Mouse (Mus musculus) stomach, postnatal 0 days (tissue): ENCODE data around the gene Ncam1. TPM values are rescaled to one million over a fixed set of nuclear protein-coding genes. Genes with fewer than 3 reads are reported as not detected.

Source experiments
- ATAC-seq: fragments of 200-750 bp; cut with Nextera tagmentation; 2 replicates; pipeline ENCODE4 v1.8.0; 2017; ENCODE audit not compliant: low FRiP score, low TSS enrichment
- DNase-seq: peaks from one replicate; pipeline ENCODE4 v3.0.0-alpha.2; 2016; ENCODE audit warnings: low spot score
- H3K27ac ChIP-seq: fragments of 300-500 bp; sonication (generic); replicated peaks from 2 replicates; pipeline ENCODE4 v1.5.1; 2014; ENCODE audit warnings: mild to moderate bottlenecking, control low read depth
- H3K27me3 ChIP-seq: fragments of 300-500 bp; sonication (generic); 2 replicates; pipeline ENCODE4 v1.6.1; 2014; ENCODE audit warnings: low read length; ENCODE audit not compliant: control insufficient read depth, insufficient read depth
- H3K36me3 ChIP-seq: fragments of 300-500 bp; sonication (generic); 2 replicates; pipeline ENCODE4 v1.6.1; 2014; ENCODE audit warnings: low read length, mixed read lengths; ENCODE audit not compliant: control insufficient read depth, insufficient read depth
- H3K4me1 ChIP-seq: fragments of 300-500 bp; sonication (generic); replicated peaks from 2 replicates; pipeline ENCODE4 v1.6.1; 2014; ENCODE audit warnings: antibody characterized with exemption; ENCODE audit not compliant: control insufficient read depth, insufficient read depth
- H3K4me2 ChIP-seq: fragments of 300-500 bp; sonication (generic); replicated peaks from 2 replicates; pipeline ENCODE4 v1.6.1; 2014; ENCODE audit warnings: low read depth, mild to moderate bottlenecking, control low read depth, moderate library complexity
- H3K4me3 ChIP-seq: fragments of 300-500 bp; sonication (generic); 2 replicates; pipeline ENCODE4 v1.5.1; 2014; ENCODE audit warnings: low read depth, low read length, control low read depth
- H3K9ac ChIP-seq: fragments of 300-500 bp; sonication (generic); 2 replicates; pipeline ENCODE4 v1.6.1; 2014; ENCODE audit warnings: mild to moderate bottlenecking, low read length, control low read depth, mixed read lengths
- H3K9me3 ChIP-seq: fragments of 300-500 bp; sonication (generic); 2 replicates; pipeline ENCODE4 v1.6.1; 2016; ENCODE audit warnings: low read length; ENCODE audit not compliant: control insufficient read depth
- CTCF ChIP-seq: IDR thresholded peaks from 2 replicates; pipeline ENCODE4 v1.5.1; 2016; ENCODE audit warnings: antibody characterized with exemption, low read depth, mild to moderate bottlenecking, moderate library complexity
- EP300 ChIP-seq: optimal IDR thresholded peaks from 2 replicates; pipeline ENCODE3; 2016; ENCODE audit warnings: antibody characterized with exemption
- WGBS: fragments of 180-500 bp; shearing (Covaris S2); extraction: QIAGEN DNeasy Blood & Tissue Kit; methylation state at CpG from one replicate; pipeline ENCODE4 v1.1.7; 2014; 5-methylcytosine and 5-hydroxymethylcytosine counted together
- polyA plus RNA-seq: library from polyadenylated mRNA; unstranded; fragments of >200 nt; fragmentation: Nextera tagmentation; extraction: Ambion mirVana; gene quantifications from 2 replicates; pipeline ENCODE4 v1.2.1, GENCODE M21; 2015

Ncam1 gene
- polyA plus RNA-seq, 1 experiment from 2014 or later: 34.0 TPM

GRCm38 (mm10) chr9:49707646-49708045 is 91.1 kb downstream of the Ncam1 start:
- H3K9ac ChIP-seq: no peak overlapping the region
- ATAC-seq: no peak

GRCm38 (mm10) chr9:49704196-49704967 is 94.3 kb downstream of the Ncam1 start:
- Histone ChIP-seq H3K9ac (no peak overlapping the region), H3K4me2 (no peak overlapping the region), H3K27me3 (no peaks in the 10 kb centered on the region), H3K4me3 (no peak overlapping the region), H3K4me1 (no peaks in the 10 kb centered on the region), H3K36me3 (no peaks in the 10 kb centered on the region), H3K27ac (no peak overlapping the region), H3K9me3 (no peaks in the 10 kb centered on the region)
- WGBS: 85% methylated on average over 9 of the region's 9 CpGs
- no peak for DNase-seq
- no peak for ATAC-seq
- TF ChIP-seq CTCF: no peak

More at GRCm38 (mm10) chr9:49707646-49708045, 91.1 kb downstream of the Ncam1 start:
- Histone ChIP-seq H3K4me2 (no peak overlapping the region), H3K4me1 (no peaks in the 10 kb centered on the region), H3K36me3 (no peaks in the 10 kb centered on the region), H3K27me3 (no peaks in the 10 kb centered on the region), H3K9me3 (no peaks in the 10 kb centered on the region), H3K4me3 (no peak overlapping the region), H3K27ac (no peak overlapping the region)
- TF ChIP-seq EP300 (no peak), CTCF (no peak)
- no peak for DNase-seq

GRCm38 (mm10) chr9:49695371-49695770 is 103.4 kb downstream of the Ncam1 start:
- Histone ChIP-seq H3K9ac (no peak overlapping the region), H3K27me3 (no peaks in the 10 kb centered on the region), H3K4me2 (no peak overlapping the region), H3K36me3 (no peaks in the 10 kb centered on the region), H3K4me3 (no peak overlapping the region), H3K27ac (no peak overlapping the region), H3K9me3 (no peaks in the 10 kb centered on the region), H3K4me1 (no peaks in the 10 kb centered on the region)
- WGBS: 73% methylated on average over 7 of the region's 7 CpGs
- ATAC-seq: no peak
- TF ChIP-seq EP300 (no peak), CTCF (no peak)
- no peak for DNase-seq

GRCm38 (mm10) chr9:49692791-49693190 is 105.9 kb downstream of the Ncam1 start:
- no peak overlapping the region for H3K4me2 ChIP-seq
- WGBS: 83% methylated on average over 11 of the region's 11 CpGs
- no peaks in the 10 kb centered on the region for H3K36me3 ChIP-seq
- H3K9me3 ChIP-seq: no peaks in the 10 kb centered on the region
- H3K27me3 ChIP-seq: no peaks in the 10 kb centered on the region
- ATAC-seq: no peak
- no peak overlapping the region for H3K4me3 ChIP-seq
- no peak overlapping the region for H3K9ac ChIP-seq
- H3K4me1 ChIP-seq: no peaks in the 10 kb centered on the region
- H3K27ac ChIP-seq: no peak overlapping the region
- TF ChIP-seq CTCF (no peak), EP300 (no peak)
- DNase-seq: no peak

- no peak for DNase-seq
- 80% methylated on average over 2 of the region's 2 CpGs for WGBS
- H3K4me1 ChIP-seq: no peaks in the 10 kb centered on the region
- H3K9ac ChIP-seq: no peak overlapping the region
- no peak for ATAC-seq
- no peaks in the 10 kb centered on the region for H3K27me3 ChIP-seq
- TF ChIP-seq EP300: no peak
- no peak for TF ChIP-seq CTCF
- no peaks in the 10 kb centered on the region for H3K36me3 ChIP-seq
- H3K4me3 ChIP-seq: no peak overlapping the region
- no peaks in the 10 kb centered on the region for H3K9me3 ChIP-seq
- H3K27ac ChIP-seq: no peak overlapping the region
- no peak overlapping the region for H3K4me2 ChIP-seq
Measured at GRCm38 (mm10) chr9:49691344-49691743, 107.4 kb downstream of the Ncam1 start.

- DNase-seq: no peak
Measured at GRCm38 (mm10) chr9:49683566-49684273, 115.0 kb downstream of the Ncam1 start.

More at GRCm38 (mm10) chr9:49683566-49684273, 115.0 kb downstream of the Ncam1 start:
- Histone ChIP-seq H3K9ac (no peak overlapping the region), H3K4me3 (no peak overlapping the region), H3K27me3 (no peaks in the 10 kb centered on the region), H3K9me3 (no peaks in the 10 kb centered on the region), H3K36me3 (no peaks in the 10 kb centered on the region), H3K4me1 (no peaks in the 10 kb centered on the region), H3K4me2 (no peak overlapping the region), H3K27ac (no peak overlapping the region)
- no peak for TF ChIP-seq CTCF
- no peak for ATAC-seq
- WGBS: 62% methylated on average over 8 of the region's 8 CpGs
